Mouse (Mus musculus): ENCODE results near the gene Vamp8. TPM values are rescaled to one million over a fixed set of nuclear protein-coding genes. Genes with fewer than 3 reads are reported as not detected.

Gene Vamp8
- polyA plus RNA-seq, 1 experiment, result 25.6 TPM

- H3K27ac ChIP-seq (ENCODE audit: insufficient read depth, low read length), result no peak overlapping the region
- peaks cover 12% of the 10 kb centered on the region for H3K36me3 ChIP-seq (ENCODE audit: control insufficient read depth, insufficient read depth, low read length, poor library complexity, severe bottlenecking)
- no peaks in the 10 kb centered on the region for H3K27me3 ChIP-seq (ENCODE audit: control insufficient read depth, insufficient read depth, low read length, poor library complexity, severe bottlenecking)
- H3K4me1 ChIP-seq (ENCODE audit: control insufficient read depth, insufficient read depth, low read length), result peaks cover 4% of the 10 kb centered on the region
- H3K9ac ChIP-seq (ENCODE audit: low read depth, poor library complexity, severe bottlenecking), result no peak overlapping the region
- no peak overlapping the region for H3K4me3 ChIP-seq (ENCODE audit: low read depth, low read length)
- TF ChIP-seq EP300 (IDR thresholded peaks at IDR 0.05; ENCODE audit: insufficient read depth, low read depth, low read length) (no peak), CTCF (IDR thresholded peaks at IDR 0.05; ENCODE audit: low read depth, low read length) (no peak), POLR2A (IDR thresholded peaks at IDR 0.05; ENCODE audit: insufficient read depth, low read length) (no peak)
- H3K9me3 ChIP-seq (replicated peaks; ENCODE audit: control insufficient read depth, insufficient read depth, low read length, poor library complexity, severe bottlenecking), result no peaks in the 10 kb centered on the region
These were observed 33.1 kb downstream of the Vamp8 start for GRCm38 (mm10) chr6:72357164-72358079.

DNA sequence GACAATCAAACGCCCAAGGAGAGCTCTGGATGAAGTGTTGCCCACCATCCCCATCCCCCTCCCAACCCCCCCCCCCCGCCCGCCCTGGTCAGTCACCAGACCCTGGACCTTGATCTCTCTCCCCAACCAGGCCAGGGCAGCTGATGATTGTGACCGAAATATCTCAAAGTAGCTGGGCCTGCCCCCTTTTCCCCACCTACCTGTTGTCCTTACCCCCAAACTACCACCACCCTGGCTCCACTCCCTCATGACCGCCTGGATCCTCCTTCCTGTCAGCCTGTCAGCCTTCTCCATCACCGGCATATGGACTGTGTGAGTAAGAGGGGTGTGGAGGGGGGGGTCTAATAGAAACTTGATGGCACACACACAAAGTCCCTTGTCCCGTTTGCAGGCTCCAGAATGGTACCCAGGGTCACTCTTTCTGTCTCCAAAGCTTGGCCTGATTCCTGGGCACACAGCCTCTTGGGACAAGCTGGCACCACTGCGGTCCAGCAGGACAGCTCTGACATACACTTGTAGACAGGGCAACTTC, 34.4 kb downstream of the Vamp8 start:
- H3K27ac ChIP-seq (ENCODE audit: insufficient read depth, low read length), result no peak overlapping the region

GRCm38 (mm10) chr6:72355066-72355911, 35.2 kb downstream of the Vamp8 start, which contains the start of gene Tmem150a:
Gene Tmem150a (plus strand): TSS chr6:72355447.
- no peak within 1 kb of the TSS for H3K27ac ChIP-seq (ENCODE audit: insufficient read depth, low read length)

More for the DNA sequence above, 34.4 kb downstream of the Vamp8 start:
- no peaks in the 10 kb centered on the region for H3K9me3 ChIP-seq (replicated peaks; ENCODE audit: control insufficient read depth, insufficient read depth, low read length, poor library complexity, severe bottlenecking)
- TF ChIP-seq CTCF (IDR thresholded peaks at IDR 0.05; ENCODE audit: low read depth, low read length) (no peak), EP300 (IDR thresholded peaks at IDR 0.05; ENCODE audit: insufficient read depth, low read depth, low read length) (no peak), POLR2A (IDR thresholded peaks at IDR 0.05; ENCODE audit: insufficient read depth, low read length) (no peak)
- peaks cover 1% of the 10 kb centered on the region for H3K4me1 ChIP-seq (ENCODE audit: control insufficient read depth, insufficient read depth, low read length)
- peak overlapping the region; percentile 75 for H3K4me3 ChIP-seq (ENCODE audit: low read depth, low read length)
- peaks cover 12% of the 10 kb centered on the region for H3K36me3 ChIP-seq (ENCODE audit: control insufficient read depth, insufficient read depth, low read length, poor library complexity, severe bottlenecking)
- H3K9ac ChIP-seq (ENCODE audit: low read depth, poor library complexity, severe bottlenecking), result peak overlapping the region; percentile 76
- no peaks in the 10 kb centered on the region for H3K27me3 ChIP-seq (ENCODE audit: control insufficient read depth, insufficient read depth, low read length, poor library complexity, severe bottlenecking)

DNA sequence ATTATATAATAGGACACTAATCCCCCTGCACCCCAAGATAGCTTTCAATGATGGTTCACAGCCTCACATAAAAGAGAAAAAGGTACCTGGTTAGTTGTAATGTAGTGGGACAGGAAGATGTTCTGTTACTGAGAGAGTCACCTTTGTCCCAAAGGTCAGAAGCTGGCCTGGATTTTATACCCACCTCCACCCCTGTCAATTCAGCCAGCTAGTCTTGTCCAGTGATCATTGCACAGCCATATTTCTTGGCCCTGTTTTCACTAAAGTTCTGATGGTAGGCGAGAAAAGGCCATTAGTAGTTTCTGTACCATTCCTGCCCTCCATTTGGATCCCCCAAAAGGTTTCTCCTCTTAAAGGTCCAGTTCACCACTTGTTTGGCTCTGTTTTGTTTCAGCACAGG, 36.5 kb downstream of the Vamp8 start:
- H3K4me1 ChIP-seq (ENCODE audit: control insufficient read depth, insufficient read depth, low read length), result no peaks in the 10 kb centered on the region
- H3K9ac ChIP-seq (ENCODE audit: low read depth, poor library complexity, severe bottlenecking), result no peak overlapping the region; the same call in 1 of the 2 replicates
- peaks cover 9% of the 10 kb centered on the region for H3K36me3 ChIP-seq (ENCODE audit: control insufficient read depth, insufficient read depth, low read length, poor library complexity, severe bottlenecking)
- no peaks in the 10 kb centered on the region for H3K27me3 ChIP-seq (ENCODE audit: control insufficient read depth, insufficient read depth, low read length, poor library complexity, severe bottlenecking)
- H3K9me3 ChIP-seq (replicated peaks; ENCODE audit: control insufficient read depth, insufficient read depth, low read length, poor library complexity, severe bottlenecking), result no peaks in the 10 kb centered on the region
- no peak overlapping the region for H3K27ac ChIP-seq (ENCODE audit: insufficient read depth, low read length)
- no peak overlapping the region for H3K4me3 ChIP-seq (ENCODE audit: low read depth, low read length)
- no peak for TF ChIP-seq EP300 (IDR thresholded peaks at IDR 0.05; ENCODE audit: insufficient read depth, low read depth, low read length)

More at GRCm38 (mm10) chr6:72355066-72355911, 35.2 kb downstream of the Vamp8 start, which contains the start of gene Tmem150a:
- Histone ChIP-seq H3K9ac (ENCODE audit: low read depth, poor library complexity, severe bottlenecking) (peak within 1 kb of the TSS; percentile 76), H3K36me3 (ENCODE audit: control insufficient read depth, insufficient read depth, low read length, poor library complexity, severe bottlenecking) (peaks cover 11% of the 10 kb centered on the region), H3K27me3 (ENCODE audit: control insufficient read depth, insufficient read depth, low read length, poor library complexity, severe bottlenecking) (no peaks in the 10 kb centered on the region), H3K4me3 (ENCODE audit: low read depth, low read length) (peak within 1 kb of the TSS; percentile 75), H3K9me3 (replicated peaks; ENCODE audit: control insufficient read depth, insufficient read depth, low read length, poor library complexity, severe bottlenecking) (no peaks in the 10 kb centered on the region), H3K4me1 (ENCODE audit: control insufficient read depth, insufficient read depth, low read length) (no peaks in the 10 kb centered on the region)
- TF ChIP-seq CTCF (IDR thresholded peaks at IDR 0.05; ENCODE audit: low read depth, low read length), result no peak

- no peak overlapping the region for H3K9ac ChIP-seq (ENCODE audit: low read depth, poor library complexity, severe bottlenecking)
- H3K27ac ChIP-seq (ENCODE audit: insufficient read depth, low read length), result no peak overlapping the region
- no peaks in the 10 kb centered on the region for H3K9me3 ChIP-seq (replicated peaks; ENCODE audit: control insufficient read depth, insufficient read depth, low read length, poor library complexity, severe bottlenecking)
- H3K27me3 ChIP-seq (ENCODE audit: control insufficient read depth, insufficient read depth, low read length, poor library complexity, severe bottlenecking), result no peaks in the 10 kb centered on the region
- peaks cover 12% of the 10 kb centered on the region for H3K36me3 ChIP-seq (ENCODE audit: control insufficient read depth, insufficient read depth, low read length, poor library complexity, severe bottlenecking)
- no peak for TF ChIP-seq EP300 (IDR thresholded peaks at IDR 0.05; ENCODE audit: insufficient read depth, low read depth, low read length)
- TF ChIP-seq CTCF (IDR thresholded peaks at IDR 0.05; ENCODE audit: low read depth, low read length), result no peak
- no peak for TF ChIP-seq POLR2A (IDR thresholded peaks at IDR 0.05; ENCODE audit: insufficient read depth, low read length)
- H3K4me3 ChIP-seq (ENCODE audit: low read depth, low read length), result no peak overlapping the region
- no peaks in the 10 kb centered on the region for H3K4me1 ChIP-seq (ENCODE audit: control insufficient read depth, insufficient read depth, low read length)
These were observed 37.7 kb downstream of the Vamp8 start for GRCm38 (mm10) chr6:72352636-72353405.

All from ES-Bruce4 (cell line).